Mouse (Mus musculus) G1E (cell line): ENCODE data around the gene Cmah.

Experiments
- CTCF ChIP-seq: IDR thresholded peaks from 2 replicates; pipeline ENCODE4 v1.5.1; 2012; ENCODE audit warnings: low read depth, low read length, inconsistent platforms, mixed read lengths
- GATA2 ChIP-seq: IDR thresholded peaks from 2 replicates; pipeline ENCODE4 v1.6.1; 2012; ENCODE audit warnings: low read depth, low read length, inconsistent platforms, borderline replicate concordance
- TAL1 ChIP-seq: conservative IDR thresholded peaks from 2 replicates; pipeline ENCODE4 v1.6.1; 2012; ENCODE audit warnings: low read depth, low read length, inconsistent platforms, mixed read lengths

DNA sequence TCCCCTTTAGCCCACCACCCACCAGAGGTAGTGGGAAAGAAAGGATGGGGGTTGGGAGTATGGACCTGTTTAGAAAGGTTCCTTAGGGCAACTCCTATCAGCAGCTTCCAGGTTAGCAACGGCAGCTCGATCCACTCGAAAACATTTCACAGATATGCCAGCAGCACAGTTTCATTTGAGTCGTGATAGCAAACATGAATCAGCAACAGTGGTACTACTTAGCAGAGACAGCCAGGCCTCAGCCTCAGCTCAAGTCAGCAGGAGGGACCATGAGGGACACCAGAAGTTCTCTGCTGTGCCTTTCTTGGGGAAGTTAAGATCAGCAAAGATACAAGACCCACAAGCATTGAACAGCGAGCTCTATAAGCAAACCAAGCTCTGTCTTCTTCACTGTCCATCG is 13.3 kb downstream of the Cmah start:
- no peak for TF ChIP-seq GATA2
- no peak for TF ChIP-seq CTCF
- no peak for TF ChIP-seq TAL1
